Mouse (Mus musculus): ENCODE measurements at regions not wholly inside any gene's neighbourhood (a gene's known extent, or its start where the extent isn't known, plus 50 kb on each side); places are given as distances from the start of the nearest gene placed in this dataset.

- Histone ChIP-seq H3K27ac (no peak overlapping the region), H3K4me3 (no peak overlapping the region)
- TF ChIP-seq CTCF (conservative IDR thresholded peaks at IDR 0.05), result no peak
- DNase-seq (ENCODE audit: low spot score in 2 of 2), result no peak
These were observed 215.9 kb downstream of the Klf6 start for GRCm38 (mm10) chr13:6076978-6077825.

GRCm38 (mm10) chr13:6085891-6086290, 224.6 kb downstream of the Klf6 start:
- no peak overlapping the region for H3K27ac ChIP-seq
- H3K4me3 ChIP-seq, result no peak overlapping the region
- no peak for DNase-seq (ENCODE audit: low spot score in 2 of 2)
- TF ChIP-seq CTCF (conservative IDR thresholded peaks at IDR 0.05), result no peak

GRCm38 (mm10) chr13:6109018-6109657, 247.9 kb downstream of the Klf6 start:
- no peak overlapping the region for H3K27ac ChIP-seq

GRCm38 (mm10) chr13:6119703-6120102, 258.4 kb downstream of the Klf6 start:
- no peak for TF ChIP-seq CTCF (conservative IDR thresholded peaks at IDR 0.05)
- Histone ChIP-seq H3K4me3 (no peak overlapping the region), H3K27ac (no peak overlapping the region)
- DNase-seq (ENCODE audit: low spot score in 2 of 2), result no peak

More at GRCm38 (mm10) chr13:6109018-6109657, 247.9 kb downstream of the Klf6 start:
- H3K4me3 ChIP-seq, result no peak overlapping the region
- TF ChIP-seq CTCF (conservative IDR thresholded peaks at IDR 0.05), result no peak
- DNase-seq (ENCODE audit: low spot score in 2 of 2), result no peak

- H3K27ac ChIP-seq, result no peak overlapping the region
- DNase-seq (ENCODE audit: low spot score in 2 of 2), result no peak
- no peak for TF ChIP-seq CTCF (conservative IDR thresholded peaks at IDR 0.05)
- H3K4me3 ChIP-seq, result no peak overlapping the region
These were observed 266.0 kb downstream of the Klf6 start for GRCm38 (mm10) chr13:6127311-6127710.

- Histone ChIP-seq H3K4me3 (no peak overlapping the region), H3K27ac (no peak overlapping the region)
- DNase-seq (ENCODE audit: low spot score in 2 of 2), result no peak
- TF ChIP-seq CTCF (conservative IDR thresholded peaks at IDR 0.05), result no peak
These were observed 267.6 kb downstream of the Klf6 start for GRCm38 (mm10) chr13:6128903-6129302.

GRCm38 (mm10) chr13:6131363-6131762, 270.1 kb downstream of the Klf6 start:
- H3K4me3 ChIP-seq, result no peak overlapping the region
- no peak for TF ChIP-seq CTCF (conservative IDR thresholded peaks at IDR 0.05)
- no peak overlapping the region for H3K27ac ChIP-seq
- no peak for DNase-seq (ENCODE audit: low spot score in 2 of 2)

- Histone ChIP-seq H3K4me3 (no peak overlapping the region), H3K27ac (no peak overlapping the region)
- no peak for TF ChIP-seq CTCF (conservative IDR thresholded peaks at IDR 0.05)
- DNase-seq (ENCODE audit: low spot score in 2 of 2), result no peak
These were observed 275.9 kb downstream of the Klf6 start for GRCm38 (mm10) chr13:6137170-6137569.

- DNase-seq (ENCODE audit: low spot score in 2 of 2), result no peak
- H3K4me3 ChIP-seq, result no peak overlapping the region
- no peak overlapping the region for H3K27ac ChIP-seq
- no peak for TF ChIP-seq CTCF (conservative IDR thresholded peaks at IDR 0.05)
These were observed 281.5 kb downstream of the Klf6 start for GRCm38 (mm10) chr13:6142771-6143170.

GRCm38 (mm10) chr13:6153657-6154056, 292.4 kb downstream of the Klf6 start:
- no peak for DNase-seq (ENCODE audit: low spot score in 2 of 2)
- no peak for TF ChIP-seq CTCF (conservative IDR thresholded peaks at IDR 0.05)
- no peak overlapping the region for H3K27ac ChIP-seq

GRCm38 (mm10) chr13:6156191-6156590, 294.9 kb downstream of the Klf6 start:
- no peak overlapping the region for H3K4me3 ChIP-seq
- no peak for TF ChIP-seq CTCF (conservative IDR thresholded peaks at IDR 0.05)
- H3K27ac ChIP-seq, result no peak overlapping the region
- DNase-seq (ENCODE audit: low spot score in 2 of 2), result no peak

More at GRCm38 (mm10) chr13:6153657-6154056, 292.4 kb downstream of the Klf6 start:
- no peak overlapping the region for H3K4me3 ChIP-seq

- no peak overlapping the region for H3K27ac ChIP-seq
- no peak for TF ChIP-seq CTCF (conservative IDR thresholded peaks at IDR 0.05)
- H3K4me3 ChIP-seq, result no peak overlapping the region
- no peak for DNase-seq (ENCODE audit: low spot score in 2 of 2)
These were observed 295.7 kb downstream of the Klf6 start for GRCm38 (mm10) chr13:6157029-6157428.

GRCm38 (mm10) chr13:6157946-6158345, 296.7 kb downstream of the Klf6 start:
- no peak for TF ChIP-seq CTCF (conservative IDR thresholded peaks at IDR 0.05)
- DNase-seq (ENCODE audit: low spot score in 2 of 2), result no peak
- no peak overlapping the region for H3K27ac ChIP-seq

GRCm38 (mm10) chr13:6159412-6159811, 298.1 kb downstream of the Klf6 start:
- no peak for TF ChIP-seq CTCF (conservative IDR thresholded peaks at IDR 0.05)
- Histone ChIP-seq H3K4me3 (no peak overlapping the region), H3K27ac (no peak overlapping the region)
- DNase-seq (ENCODE audit: low spot score in 2 of 2), result no peak

More at GRCm38 (mm10) chr13:6157946-6158345, 296.7 kb downstream of the Klf6 start:
- H3K4me3 ChIP-seq, result no peak overlapping the region
